Mouse (Mus musculus) myocyte (in vitro differentiated cells): ENCODE data around the gene Akap12. TPM values are rescaled to one million over a fixed set of nuclear protein-coding genes. Genes with fewer than 3 reads are reported as not detected.
A peak's percentile ranks its signal among the peaks of the same experiment; 100 is the strongest.

Experiments used
- H3K27me3 ChIP-seq: one replicate; pipeline ENCODE4 v1.6.1; 2011; ENCODE audit not compliant: control insufficient read depth, insufficient read depth, insufficient read length
- H3K36me3 ChIP-seq: one replicate; pipeline ENCODE4 v1.6.1; 2011; ENCODE audit not compliant: control insufficient read depth, insufficient read depth
- H3K4me2 ChIP-seq: one replicate; pipeline ENCODE4 v1.6.1; 2011; ENCODE audit warnings: low read depth, control low read depth
- H3K4me3 ChIP-seq: one replicate; pipeline ENCODE4 v1.5.1; 2011; ENCODE audit warnings: mild to moderate bottlenecking, control low read depth, moderate library complexity
- H3K79me2 ChIP-seq: one replicate; pipeline ENCODE4 v1.6.1; 2011; ENCODE audit not compliant: control insufficient read depth, insufficient read depth
- H3ac ChIP-seq: one replicate; pipeline ENCODE4 v1.6.1; 2011; ENCODE audit not compliant: control insufficient read depth, insufficient read length
- CEBPB ChIP-seq: IDR thresholded peaks from 2 replicates; pipeline ENCODE4 v1.6.1; 2011; ENCODE audit warnings: mild to moderate bottlenecking, moderate library complexity; ENCODE audit not compliant: poor library complexity, insufficient read depth, severe bottlenecking
- E2F4 ChIP-seq: IDR thresholded peaks from one replicate; pipeline ENCODE4 v1.6.1; 2011; ENCODE audit warnings: mild to moderate bottlenecking, control low read depth, moderate library complexity; ENCODE audit not compliant: insufficient read depth
- MAX ChIP-seq: IDR thresholded peaks from one replicate; pipeline ENCODE4 v1.6.1; 2011; ENCODE audit warnings: low read depth, mild to moderate bottlenecking, control low read depth
- MYOD1 ChIP-seq, 3 experiments: IDR thresholded peaks; one replicate each; pipeline ENCODE4 v1.6.1; 2011; ENCODE audit warnings: control low read depth in 2 of 3, low read depth in 2 of 3, mild to moderate bottlenecking in 2 of 3, moderate library complexity in 1 of 3; ENCODE audit not compliant: insufficient read length in 2 of 3, control insufficient read depth in 1 of 3
- MYOG ChIP-seq, 3 experiments: IDR thresholded peaks; one replicate each; pipeline ENCODE4 v1.6.1; 2011; ENCODE audit warnings: control low read depth in 2 of 3, low read depth in 2 of 3, mild to moderate bottlenecking in 2 of 3; ENCODE audit not compliant: insufficient read length in 2 of 3, control insufficient read depth in 1 of 3, insufficient read depth in 1 of 3
- POLR2A ChIP-seq: IDR thresholded peaks from one replicate; pipeline ENCODE4 v1.6.1; 2011; ENCODE audit warnings: low read depth, mild to moderate bottlenecking, control low read depth, moderate library complexity; ENCODE audit not compliant: insufficient read length
- POLR2AphosphoS2 ChIP-seq: IDR thresholded peaks from one replicate; pipeline ENCODE4 v1.6.1; 2011; ENCODE audit warnings: low read depth, control low read depth; ENCODE audit not compliant: insufficient read length
- REST ChIP-seq: IDR thresholded peaks from one replicate; pipeline ENCODE4 v1.6.1; 2011; ENCODE audit warnings: mild to moderate bottlenecking, control low read depth, moderate library complexity; ENCODE audit not compliant: insufficient read depth, insufficient read length
- SRF ChIP-seq: IDR thresholded peaks from one replicate; pipeline ENCODE4 v1.6.1; 2011; ENCODE audit warnings: low read depth; ENCODE audit not compliant: control insufficient read depth, insufficient read length
- TCF12 ChIP-seq: IDR thresholded peaks from one replicate; pipeline ENCODE4 v1.6.1; 2011; ENCODE audit warnings: mild to moderate bottlenecking, control low read depth; ENCODE audit not compliant: poor library complexity, insufficient read depth, severe bottlenecking
- TCF3 ChIP-seq: IDR thresholded peaks from one replicate; pipeline ENCODE4 v1.6.1; 2011; ENCODE audit warnings: low read depth, control low read depth; ENCODE audit not compliant: insufficient read length
- USF1 ChIP-seq: IDR thresholded peaks from one replicate; pipeline ENCODE4 v1.6.1; 2011; ENCODE audit warnings: low read depth, mild to moderate bottlenecking, control low read depth, moderate library complexity
- polyA plus RNA-seq: library from polyadenylated mRNA; unstranded; fragments of >200 nt; fragmentation: generic; extraction: Trizol; gene quantifications from one replicate; pipeline ENCODE4 v1.2.1, GENCODE M21; 2012; ENCODE audit warnings: missing spikeins

Akap12 gene
- polyA plus RNA-seq, 1 experiment, result 0.55 TPM

DNA sequence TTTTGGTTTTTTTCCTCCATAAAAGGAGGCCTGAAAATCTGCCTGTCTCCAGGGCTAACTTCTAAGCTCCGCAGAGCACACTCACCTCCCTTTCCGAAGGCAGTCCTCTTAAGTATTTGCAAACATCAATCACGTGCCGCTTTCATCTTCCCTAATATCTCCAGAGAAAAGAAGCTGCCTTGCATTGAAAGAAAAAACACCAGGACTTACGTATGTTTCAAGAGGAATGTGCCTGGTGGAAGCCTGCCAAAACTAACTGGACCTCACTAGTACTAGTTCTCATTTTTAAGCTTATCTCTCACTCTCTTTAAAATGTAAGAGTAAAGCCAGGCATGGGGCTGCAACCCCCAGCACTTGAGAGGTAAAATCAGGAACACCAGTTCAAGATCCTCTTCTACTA lies 59.4 kb downstream of the Akap12 start:
- Histone ChIP-seq H3K4me2 (no peak overlapping the region), H3K36me3 (no peaks in the 10 kb centered on the region), H3K4me3 (no peak overlapping the region)

DNA sequence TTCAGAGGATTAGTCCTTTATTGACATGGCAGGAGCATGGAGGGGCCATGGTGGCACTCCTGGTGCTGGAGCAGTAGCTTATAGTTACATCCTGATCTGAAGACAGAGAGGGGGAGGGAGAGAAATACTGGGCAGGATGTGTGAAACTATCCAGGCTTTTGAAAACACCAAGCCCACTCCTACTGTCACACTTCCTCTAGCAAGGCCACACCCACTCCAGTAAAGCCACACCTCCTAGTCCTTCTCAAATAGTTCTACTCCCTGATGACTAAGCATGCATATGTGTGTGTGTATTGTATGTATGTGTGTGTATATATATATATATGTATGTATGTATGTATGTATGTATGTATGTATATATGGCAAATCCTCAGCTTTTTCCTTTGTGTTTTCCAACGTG lies 61.5 kb downstream of the Akap12 start:
- Histone ChIP-seq H3K4me2 (no peak overlapping the region), H3K4me3 (no peak overlapping the region), H3K79me2 (no peaks in the 10 kb centered on the region)

More for the DNA sequence above, 59.4 kb downstream of the Akap12 start:
- Histone ChIP-seq H3ac (no peak overlapping the region), H3K27me3 (no peaks in the 10 kb centered on the region), H3K79me2 (no peaks in the 10 kb centered on the region)
- TF ChIP-seq CEBPB, result no peak

DNA sequence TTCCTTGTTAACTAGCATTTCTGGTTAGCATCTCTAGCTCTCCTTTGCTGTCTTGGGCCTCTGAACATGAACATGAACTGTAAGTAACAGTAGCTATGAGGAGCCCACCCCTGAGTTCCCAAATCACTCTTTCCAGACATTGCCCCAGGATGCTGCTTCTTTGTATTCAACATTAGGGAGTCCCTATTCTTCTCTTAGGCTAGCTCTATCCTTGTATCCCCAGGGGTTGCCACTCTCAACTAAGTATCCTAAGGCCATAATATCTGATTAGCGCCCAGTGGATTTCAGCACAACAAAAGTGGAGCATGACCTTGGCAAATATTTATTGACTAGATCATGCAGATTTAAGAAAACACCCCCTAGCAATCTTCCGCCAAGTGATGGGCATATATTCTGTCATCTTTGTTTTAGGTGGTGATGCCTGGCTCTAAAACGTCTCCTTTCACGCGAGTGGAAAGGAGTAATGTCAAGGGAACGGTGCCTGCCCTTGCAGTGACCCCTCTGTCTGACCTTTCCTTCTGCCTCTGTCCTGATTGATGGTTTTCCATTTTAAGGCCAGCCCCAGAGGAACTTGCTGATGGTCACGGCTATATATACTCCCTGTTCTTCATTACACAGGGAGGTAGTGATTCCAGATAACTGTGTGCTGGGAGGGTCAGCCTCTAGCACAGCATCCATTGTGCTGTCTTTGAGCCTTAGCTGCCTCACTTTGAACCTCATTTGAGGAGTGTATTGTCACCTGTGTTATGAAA lies 66.2 kb downstream of the Akap12 start:
- no peak overlapping the region for H3K4me3 ChIP-seq
- TF ChIP-seq MYOG (IDR thresholded peaks at IDR 0.05; ENCODE audit: control insufficient read depth in 1 of 3, insufficient read depth in 1 of 3, insufficient read length in 2 of 3, low read depth in 2 of 3) (no peak), USF1 (no peak), POLR2AphosphoS2 (no peak), POLR2A (no peak), REST (no peak), E2F4 (no peak), TCF12 (no peak), TCF3 (no peak), SRF (no peak), MAX (no peak), CEBPB (no peak), MYOD1 (IDR thresholded peaks at IDR 0.05; ENCODE audit: control insufficient read depth in 1 of 3, insufficient read length in 2 of 3, low read depth in 2 of 3) (no peak)
- H3ac ChIP-seq, result no peak overlapping the region
- H3K4me2 ChIP-seq, result no peak overlapping the region
- no peaks in the 10 kb centered on the region for H3K27me3 ChIP-seq
- H3K79me2 ChIP-seq, result no peaks in the 10 kb centered on the region
- no peaks in the 10 kb centered on the region for H3K36me3 ChIP-seq

More for the DNA sequence above, 61.5 kb downstream of the Akap12 start:
- Histone ChIP-seq H3ac (no peak overlapping the region), H3K27me3 (no peaks in the 10 kb centered on the region), H3K36me3 (no peaks in the 10 kb centered on the region)
- TF ChIP-seq TCF12 (no peak), SRF (no peak), REST (no peak)

DNA sequence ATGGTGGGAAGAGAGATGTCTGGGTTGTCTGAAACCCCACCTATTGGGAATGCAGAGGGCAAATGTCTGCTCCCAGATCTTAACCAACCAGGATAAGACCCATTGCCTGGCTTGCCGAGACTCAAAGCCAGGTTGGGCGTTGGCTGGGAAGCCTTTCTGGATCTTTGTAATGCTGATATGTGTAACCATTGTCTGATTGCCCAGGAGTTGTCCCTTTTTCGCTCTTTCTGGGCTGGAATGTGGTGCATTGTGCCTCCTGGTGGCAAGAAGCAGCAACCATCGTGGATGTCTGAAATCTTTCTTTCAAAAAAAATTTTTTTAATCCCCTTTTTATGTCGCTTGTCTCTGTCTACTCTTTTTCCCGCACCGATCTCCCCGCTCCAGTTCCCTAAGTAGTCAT lies 67.1 kb downstream of the Akap12 start:
- Histone ChIP-seq H3K4me2 (peak overlapping the region; percentile 71), H3K36me3 (no peaks in the 10 kb centered on the region), H3ac (no peak overlapping the region), H3K79me2 (no peaks in the 10 kb centered on the region), H3K4me3 (no peak overlapping the region), H3K27me3 (no peaks in the 10 kb centered on the region)
- TF ChIP-seq POLR2AphosphoS2, result no peak
- no peak for TF ChIP-seq E2F4
- TF ChIP-seq MYOD1 (IDR thresholded peaks at IDR 0.05; ENCODE audit: control insufficient read depth in 1 of 3, insufficient read length in 2 of 3, low read depth in 2 of 3), result no peak
- TF ChIP-seq SRF, result no peak
- no peak for TF ChIP-seq MAX
- no peak for TF ChIP-seq POLR2A
- TF ChIP-seq TCF3, result no peak
- no peak for TF ChIP-seq MYOG (IDR thresholded peaks at IDR 0.05; ENCODE audit: control insufficient read depth in 1 of 3, insufficient read depth in 1 of 3, insufficient read length in 2 of 3, low read depth in 2 of 3)
- TF ChIP-seq CEBPB, result no peak
- no peak for TF ChIP-seq TCF12
- TF ChIP-seq USF1, result no peak

DNA sequence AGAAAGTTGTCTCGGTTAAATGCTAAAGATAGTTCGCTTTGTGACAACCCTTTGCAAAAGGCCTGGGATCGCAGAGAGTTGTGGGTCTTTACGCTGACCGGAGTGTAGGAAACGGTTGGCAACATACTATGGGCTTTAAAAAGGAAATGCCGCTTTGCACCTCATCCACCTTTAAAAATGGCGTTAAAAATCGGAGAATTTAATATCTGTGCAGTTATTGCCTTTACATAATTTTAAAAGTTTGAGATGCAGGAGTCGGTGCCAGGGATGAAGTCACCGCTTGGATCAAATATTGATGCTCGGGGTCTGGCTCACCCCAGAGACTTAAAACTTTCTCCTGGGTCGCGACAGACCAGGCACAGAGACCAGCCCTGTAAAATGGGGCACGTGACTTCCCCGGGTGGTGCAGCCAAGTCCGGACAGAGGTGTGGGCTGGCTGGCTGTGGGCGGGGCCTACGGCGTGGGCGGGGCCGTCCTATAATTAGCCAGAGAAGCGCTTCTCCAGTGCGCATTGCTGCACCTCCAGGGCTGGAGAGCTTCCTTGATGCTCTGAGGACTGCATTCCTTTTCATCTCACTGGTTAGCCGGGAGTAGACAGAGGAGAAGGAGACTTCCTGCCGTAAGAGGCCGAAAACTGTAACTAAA lies 68.0 kb downstream of the Akap12 start:
- no peak for TF ChIP-seq SRF
- TF ChIP-seq USF1, result peak; percentile 83
- Histone ChIP-seq H3K4me2 (peak overlapping the region; percentile 71), H3K27me3 (no peaks in the 10 kb centered on the region), H3K4me3 (peak overlapping the region; percentile 1), H3K79me2 (no peaks in the 10 kb centered on the region), H3K36me3 (no peaks in the 10 kb centered on the region), H3ac (no peak overlapping the region)
